Comparison of ENCODE assay signal across 9 mouse cellular contexts in genomic region chr10:67287877-67288276, GRCm38 (mm10). TPM values are rescaled to one million over a fixed set of nuclear protein-coding genes. Genes with fewer than 3 reads are reported as not detected.
DNase-seq lines count a peak whose midpoint lies in the region; ATAC-seq lines count a peak whose summit lies in the region.
"Had no signal": no experiment of that assay in that cellular context is flagged by ENCODE, and none has a peak within 500 bp of the region (broad histone marks: within the 10 kb centered on the region; RNA-seq: fewer than 3 reads in every experiment).

No protein-coding gene starts in this region.

- no peak for ATAC-seq in midbrain, embryonic 14.5 days (ENCODE audit: low FRiP score, low TSS enrichment)
- ATAC-seq in midbrain, embryonic 13.5 days, result no peak
- peak; percentile 56; the same call in 1 of the 2 replicates for ATAC-seq in heart, embryonic 14.5 days (ENCODE audit: insufficient number of reproducible peaks, insufficient read depth, low FRiP score, low read depth)

- WGBS in midbrain, embryonic 14.5 days, result 82% methylated on average over 3 of the region's 3 CpGs
- 84% methylated on average over 3 of the region's 3 CpGs for WGBS in midbrain, embryonic 13.5 days
- 30% methylated on average over 3 of the region's 3 CpGs for WGBS in heart, embryonic 14.5 days

- H3K27ac ChIP-seq in midbrain, embryonic 14.5 days (replicated peaks; ENCODE audit: low read depth, low read length), result no peak overlapping the region
- H3K27ac ChIP-seq in midbrain, embryonic 13.5 days, result no peak overlapping the region
- H3K27ac ChIP-seq in heart, embryonic 14.5 days (replicated peaks in 1 of 2; ENCODE audit: control insufficient read depth in 1 of 2, insufficient read depth in 1 of 2, low read depth in 2 of 2, low read length in 2 of 2), result peak overlapping the region; percentile 59 to 66; a peak in 3 of 4 replicates
- H3K27ac ChIP-seq: limb, embryonic 13.5 days had no signal

- H3K36me3 ChIP-seq in midbrain, embryonic 14.5 days (ENCODE audit: control insufficient read depth, insufficient read depth, low read length), result no peaks in the 10 kb centered on the region
- no peaks in the 10 kb centered on the region for H3K36me3 ChIP-seq in midbrain, embryonic 13.5 days
- H3K36me3 ChIP-seq in heart, embryonic 14.5 days (ENCODE audit: control insufficient read depth, insufficient read depth, low read length), result no peaks in the 10 kb centered on the region
- H3K36me3 ChIP-seq: limb, embryonic 13.5 days had no signal

- DNase-seq in midbrain, embryonic 14.5 days, result peak; percentile 34
- peak; percentile 71 to 87 for DNase-seq in cerebellum, postnatal 10 days
- DNase-seq in layer of hippocampus, postnatal 14 days (ENCODE audit: low spot score in 2 of 2), result peak; percentile 53 to 87
- DNase-seq in right cerebral cortex, adult 2 months (ENCODE audit: low spot score in 2 of 2), result peak; percentile 41 to 68
- no peak for DNase-seq in retina, embryonic 14.5 days (ENCODE audit: low spot score)
- DNase-seq in neural tube, embryonic 10.5 days (ENCODE audit: extremely low spot score, low spot score), result no peak

- H3K9ac ChIP-seq in midbrain, embryonic 14.5 days (replicated peaks; ENCODE audit: low read length), result no peak overlapping the region
- H3K9ac ChIP-seq in midbrain, embryonic 13.5 days (replicated peaks), result no peak overlapping the region
- no peak overlapping the region for H3K9ac ChIP-seq in heart, embryonic 14.5 days (ENCODE audit: low read length)
- H3K9ac ChIP-seq: limb, embryonic 13.5 days had no signal

- no peaks in the 10 kb centered on the region for H3K9me3 ChIP-seq in midbrain, embryonic 14.5 days (ENCODE audit: control insufficient read depth, low read length)
- H3K9me3 ChIP-seq in midbrain, embryonic 13.5 days, result no peaks in the 10 kb centered on the region
- H3K9me3 ChIP-seq in heart, embryonic 14.5 days (ENCODE audit: control insufficient read depth, low read length), result no peaks in the 10 kb centered on the region
- H3K9me3 ChIP-seq: limb, embryonic 13.5 days had no signal

- no peak overlapping the region for H3K4me2 ChIP-seq in midbrain, embryonic 14.5 days (ENCODE audit: low read length)
- no peak overlapping the region for H3K4me2 ChIP-seq in midbrain, embryonic 13.5 days (replicated peaks)
- H3K4me2 ChIP-seq in heart, embryonic 14.5 days (ENCODE audit: low read length), result no peak overlapping the region
- H3K4me2 ChIP-seq: limb, embryonic 13.5 days had no signal

- no peak overlapping the region for H3K4me3 ChIP-seq in midbrain, embryonic 14.5 days (replicated peaks; ENCODE audit: low read depth, low read length)
- H3K4me3 ChIP-seq in midbrain, embryonic 13.5 days (replicated peaks), result no peak overlapping the region
- no peak overlapping the region for H3K4me3 ChIP-seq in heart, embryonic 14.5 days (ENCODE audit: control insufficient read depth in 1 of 2, insufficient read depth in 1 of 2, low read depth in 1 of 2, low read length in 2 of 2)
- H3K4me3 ChIP-seq: limb, embryonic 13.5 days had no signal

- no peaks in the 10 kb centered on the region for H3K27me3 ChIP-seq in midbrain, embryonic 14.5 days (ENCODE audit: control insufficient read depth, insufficient read depth, low read length)
- H3K27me3 ChIP-seq in midbrain, embryonic 13.5 days, result no peaks in the 10 kb centered on the region
- no peaks in the 10 kb centered on the region for H3K27me3 ChIP-seq in heart, embryonic 14.5 days (ENCODE audit: control insufficient read depth, insufficient read depth, low read length)
- H3K27me3 ChIP-seq: limb, embryonic 13.5 days had no signal

- peaks cover 16% of the 10 kb centered on the region for H3K4me1 ChIP-seq in midbrain, embryonic 14.5 days (ENCODE audit: control insufficient read depth, insufficient read depth, low read length)
- H3K4me1 ChIP-seq in midbrain, embryonic 13.5 days (replicated peaks), result peaks cover 17% of the 10 kb centered on the region
- peaks cover 20 to 34% of the 10 kb centered on the region in 2 experiments for H3K4me1 ChIP-seq in heart, embryonic 14.5 days (ENCODE audit: control insufficient read depth in 2 of 2, insufficient read depth in 2 of 2, low read length in 2 of 2)

RNA-seq across cellular contexts. Expression of gene Nrbf2, which starts 2.8 kb away (rescaled TPM):
- polyA plus RNA-seq in midbrain, embryonic 14.5 days (2014; fragmentation: Nextera tagmentation; extraction: Ambion mirVana), result 41.6 and 45.0 TPM in 2 replicates
- 43.0 and 43.3 TPM in 2 replicates for polyA plus RNA-seq in midbrain, embryonic 13.5 days (2015; fragmentation: Nextera tagmentation; extraction: Ambion mirVana)
- polyA plus RNA-seq in heart, embryonic 14.5 days (2014; fragmentation: Nextera tagmentation; extraction: Ambion mirVana), result 31.0 and 33.4 TPM in 2 replicates
- total RNA-seq in layer of hippocampus, postnatal 14 days (2021), result 10 to 100 TPM; 16.6 to 18.2 TPM

Comparison
In these comparisons a context has a peak if more than half of its experiments do, and no peak if none do; other contexts are left out.
1. DNase-seq: peak in midbrain, embryonic 14.5 days (single experiment), cerebellum, postnatal 10 days (2 of 2), layer of hippocampus, postnatal 14 days (2 of 2) and right cerebral cortex, adult 2 months (2 of 2); none in retina, embryonic 14.5 days (single experiment) and neural tube, embryonic 10.5 days (single experiment).
2. H3K27ac ChIP-seq: peak in heart, embryonic 14.5 days (2 of 2); none in midbrain, embryonic 14.5 days (single experiment) and midbrain, embryonic 13.5 days (single experiment).